Mouse (Mus musculus): ENCODE data around the gene Pccb.

- TF ChIP-seq CTCF (IDR thresholded peaks at IDR 0.05; ENCODE audit: extremely low read depth, insufficient read depth, insufficient read length, insufficient replicate concordance): no peak
- TF ChIP-seq POLR2A (IDR thresholded peaks at IDR 0.05; ENCODE audit: low read depth, low read length): no peak
These were observed 18.6 kb upstream of the Pccb start for GRCm38 (mm10) chr9:101053279-101053678.
